Mouse (Mus musculus) cerebellum, adult 2 months (tissue): ENCODE measurements at regions not wholly inside any gene's neighbourhood (a gene's known extent, or its start where the extent isn't known, plus 50 kb on each side); places are given as distances from the start of the nearest gene placed in this dataset.

ENCODE experiments used
- CTCF ChIP-seq: fragments of 200-500 bp; IDR thresholded peaks from 2 replicates; pipeline ENCODE4 v1.5.1; 2011; ENCODE audit warnings: low read depth, mild to moderate bottlenecking, control low read depth, low read length, moderate library complexity, borderline replicate concordance; ENCODE audit not compliant: insufficient read depth
- POLR2A ChIP-seq: fragments of 200-500 bp; IDR thresholded peaks from 2 replicates; pipeline ENCODE4 v1.6.1; 2011; ENCODE audit warnings: low read length, control low read depth, borderline replicate concordance; ENCODE audit not compliant: insufficient read depth

DNA sequence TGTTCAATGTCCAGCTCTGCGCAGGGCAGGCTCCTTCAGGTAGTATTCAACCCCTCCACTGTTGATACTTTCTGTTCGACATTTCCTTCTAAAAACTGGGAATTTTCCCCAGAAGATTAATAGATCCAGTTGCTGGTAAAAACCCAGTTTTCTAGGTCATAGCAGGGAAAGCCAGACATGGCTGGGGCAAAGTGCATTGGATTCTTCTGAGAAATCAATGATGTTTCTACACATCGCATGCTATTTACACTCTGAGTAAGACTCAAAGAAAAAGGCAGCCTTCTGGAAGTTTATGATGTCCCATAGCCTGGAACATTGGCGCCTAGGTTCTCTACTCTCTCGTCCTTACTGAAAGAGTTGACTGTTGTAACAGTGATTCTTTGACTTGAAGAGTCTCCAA lies 80.0 kb upstream of the Nphp3 start:
- no peak for TF ChIP-seq CTCF
- no peak for TF ChIP-seq POLR2A
